Mouse (Mus musculus) stomach, embryonic 14.5 days (tissue): ENCODE measurements around the gene Rsbn1l. TPM values are rescaled to one million over a fixed set of nuclear protein-coding genes. Genes with fewer than 3 reads are reported as not detected.

Experiments
- ATAC-seq: fragments of 200-750 bp; cut with Nextera tagmentation; 2 replicates; pipeline ENCODE4 v1.8.0; 2017; ENCODE audit warnings: low read depth, moderate TSS enrichment; ENCODE audit not compliant: insufficient number of reproducible peaks, insufficient read depth, low FRiP score
- H3K27ac ChIP-seq: fragments of 300-500 bp; sonication (generic); 2 replicates; pipeline ENCODE4 v1.5.1; 2014; ENCODE audit warnings: mild to moderate bottlenecking, low read length, moderate library complexity, mixed read lengths
- H3K27me3 ChIP-seq: fragments of 300-500 bp; sonication (generic); 2 replicates; pipeline ENCODE4 v1.6.1; 2014; ENCODE audit warnings: low read length, control low read depth, mixed read lengths; ENCODE audit not compliant: control insufficient read depth, insufficient read depth
- H3K36me3 ChIP-seq: fragments of 300-500 bp; sonication (generic); 2 replicates; pipeline ENCODE4 v1.6.1; 2014; ENCODE audit warnings: mild to moderate bottlenecking, control low read depth, low read length, moderate library complexity, mixed read lengths; ENCODE audit not compliant: control insufficient read depth, insufficient read depth
- H3K4me1 ChIP-seq: fragments of 300-500 bp; sonication (generic); 2 replicates; pipeline ENCODE4 v1.6.1; 2014; ENCODE audit warnings: low read length, control low read depth, mixed read lengths; ENCODE audit not compliant: control insufficient read depth, insufficient read depth
- H3K4me2 ChIP-seq: fragments of 300-500 bp; sonication (generic); replicated peaks from 2 replicates; pipeline ENCODE4 v1.6.1; 2014; ENCODE audit warnings: low read depth, low read length, control low read depth
- H3K4me3 ChIP-seq: fragments of 300-500 bp; sonication (generic); 2 replicates; pipeline ENCODE4 v1.5.1; 2014; ENCODE audit warnings: low read depth, low read length, control low read depth
- H3K9ac ChIP-seq: fragments of 300-500 bp; sonication (generic); replicated peaks from 2 replicates; pipeline ENCODE4 v1.6.1; 2014; ENCODE audit warnings: low read depth, mild to moderate bottlenecking, control low read depth, low read length, moderate library complexity, mixed read lengths
- H3K9me3 ChIP-seq: fragments of 300-500 bp; sonication (generic); 2 replicates; pipeline ENCODE4 v1.6.1; 2016; ENCODE audit warnings: low read depth, low read length, control low read depth; ENCODE audit not compliant: control insufficient read depth
- WGBS: fragments of 180-500 bp; shearing (Covaris S2); extraction: QIAGEN DNeasy Blood & Tissue Kit; methylation state at CpG from one replicate; pipeline ENCODE4 v1.1.7; 2014; 5-methylcytosine and 5-hydroxymethylcytosine counted together
- polyA plus RNA-seq: library from polyadenylated mRNA; unstranded; fragments of >200 nt; fragmentation: Nextera tagmentation; extraction: Ambion mirVana; gene quantifications from 2 replicates; pipeline ENCODE4 v1.2.1, GENCODE M21; 2014

Gene Rsbn1l
- polyA plus RNA-seq, 1 experiment from 2014 or later, result 11.0 TPM

DNA sequence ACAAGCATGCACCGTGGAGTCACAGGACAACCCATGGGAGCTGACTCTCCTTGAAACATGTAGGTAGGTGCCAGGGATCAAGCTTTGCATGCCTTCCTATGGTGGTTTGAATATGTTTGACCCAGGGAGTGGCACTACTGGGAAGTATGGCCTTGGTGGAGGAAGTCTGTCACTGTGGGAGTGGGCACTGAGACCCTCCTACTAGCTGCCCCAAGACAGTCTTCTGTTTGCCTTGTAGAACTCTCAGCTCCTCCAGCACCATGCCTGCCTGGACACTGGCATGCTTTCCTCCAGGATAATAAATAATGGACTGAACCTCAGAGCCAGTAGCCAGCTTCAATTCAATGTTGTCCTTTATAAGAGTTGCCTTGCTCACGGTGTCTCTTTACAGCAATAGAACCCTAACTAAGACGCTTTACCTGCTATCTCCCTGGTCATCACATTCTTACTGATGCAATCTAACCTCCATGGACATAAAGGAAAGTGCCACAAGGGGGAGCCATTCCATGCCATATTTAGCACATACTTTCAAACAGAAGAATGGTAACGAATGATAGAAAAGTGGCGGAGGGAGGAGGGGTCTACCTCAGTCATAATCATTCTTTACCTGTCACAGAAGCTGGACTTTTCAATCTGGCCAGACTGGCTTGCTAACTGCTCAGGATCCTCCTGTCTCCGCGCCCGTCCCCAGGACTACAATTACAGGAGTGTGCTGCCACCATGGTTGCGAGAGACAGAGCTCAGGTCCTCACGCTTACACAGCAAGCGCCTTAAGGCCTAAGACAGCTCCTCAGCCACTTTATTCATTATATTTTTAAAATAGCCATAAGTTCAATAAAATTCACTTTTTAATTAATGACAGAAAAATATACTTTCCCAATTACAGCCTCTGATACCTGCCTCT is 42.6 kb downstream of the Rsbn1l start:
- H3K36me3 ChIP-seq, result no peaks in the 10 kb centered on the region
- H3K27me3 ChIP-seq, result no peaks in the 10 kb centered on the region
- no peaks in the 10 kb centered on the region for H3K9me3 ChIP-seq
- no peak overlapping the region for H3K4me3 ChIP-seq
- H3K27ac ChIP-seq, result no peak overlapping the region
- no peaks in the 10 kb centered on the region for H3K4me1 ChIP-seq
- no peak overlapping the region for H3K4me2 ChIP-seq
- H3K9ac ChIP-seq, result no peak overlapping the region
- 71% methylated on average over 11 of the region's 11 CpGs for WGBS
- peak; percentile 14; the same call in 1 of the 2 replicates for ATAC-seq

DNA sequence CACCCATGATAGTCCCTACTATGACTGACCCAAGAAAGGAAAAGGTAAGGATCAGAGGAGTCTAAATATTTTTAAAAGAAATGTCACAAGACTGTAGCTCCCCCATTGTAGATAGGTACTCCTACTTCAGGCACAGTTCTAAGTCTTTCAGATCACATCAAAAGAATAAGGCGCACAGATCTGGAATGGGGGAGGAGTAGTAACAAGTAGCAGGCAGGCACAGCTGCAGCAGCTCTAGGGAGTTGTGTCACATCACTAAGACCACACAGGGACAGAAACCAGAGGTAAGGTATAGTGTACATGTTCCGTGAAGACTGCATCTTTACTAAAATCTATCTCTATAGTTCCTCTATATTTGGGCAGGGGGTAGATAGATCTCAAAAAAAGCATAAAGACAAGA is 44.5 kb downstream of the Rsbn1l start:
- no peaks in the 10 kb centered on the region for H3K4me1 ChIP-seq

DNA sequence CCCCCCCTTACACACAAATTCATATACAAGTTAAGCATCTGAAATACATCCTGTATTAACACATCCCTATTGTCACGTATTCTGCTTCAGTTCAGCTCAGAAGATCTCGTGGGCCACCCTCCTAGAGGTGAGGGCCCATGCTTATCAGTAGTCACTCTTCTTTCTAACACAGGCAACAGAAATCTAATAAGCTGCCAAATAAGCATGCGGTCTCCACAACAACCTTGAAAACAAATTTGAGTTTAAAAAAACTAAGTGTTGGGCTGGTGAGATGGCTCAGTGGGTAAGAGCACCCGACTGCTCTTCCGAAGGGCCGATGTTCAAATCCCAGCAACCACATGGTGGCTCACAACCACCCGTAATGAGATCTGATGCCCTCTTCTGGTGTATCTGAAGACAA is 50.0 kb downstream of the Rsbn1l start:
- H3K4me2 ChIP-seq, result no peak overlapping the region
- no peak overlapping the region for H3K27ac ChIP-seq
- H3K27me3 ChIP-seq, result no peaks in the 10 kb centered on the region
- H3K4me3 ChIP-seq, result no peak overlapping the region
- H3K4me1 ChIP-seq, result no peaks in the 10 kb centered on the region
- H3K36me3 ChIP-seq, result peaks cover 16% of the 10 kb centered on the region
- no peak overlapping the region for H3K9ac ChIP-seq
- H3K9me3 ChIP-seq, result no peaks in the 10 kb centered on the region
- no peak for ATAC-seq
- WGBS, result 93% methylated on average over 7 of the region's 7 CpGs

More for the DNA sequence above, 44.5 kb downstream of the Rsbn1l start:
- no peaks in the 10 kb centered on the region for H3K27me3 ChIP-seq
- ATAC-seq, result no peak
- no peak overlapping the region for H3K9ac ChIP-seq
- no peak overlapping the region for H3K4me3 ChIP-seq
- 72% methylated on average over 2 of the region's 2 CpGs for WGBS
- no peak overlapping the region for H3K27ac ChIP-seq
- H3K36me3 ChIP-seq, result peaks cover 4% of the 10 kb centered on the region
- H3K4me2 ChIP-seq, result no peak overlapping the region
- no peaks in the 10 kb centered on the region for H3K9me3 ChIP-seq

DNA sequence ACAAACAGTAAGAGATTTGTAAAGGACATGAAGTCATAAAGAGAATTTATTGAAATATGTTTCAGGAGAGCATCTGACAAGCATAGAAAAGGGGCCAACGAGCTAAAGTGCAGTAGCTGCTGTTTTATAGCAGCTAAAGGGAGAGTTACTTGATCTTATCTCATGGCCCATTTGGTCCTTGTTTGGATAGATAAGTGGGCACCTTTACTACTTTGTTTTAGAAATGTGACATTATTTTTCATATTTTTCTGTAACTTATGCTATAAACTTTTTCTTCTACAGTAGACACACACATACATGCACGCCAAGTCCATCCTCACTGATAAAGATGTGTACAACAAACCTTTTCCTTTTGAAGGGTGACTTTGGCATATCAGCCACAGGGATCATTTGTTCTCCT is 50.8 kb downstream of the Rsbn1l start:
- no peak overlapping the region for H3K27ac ChIP-seq
- H3K4me1 ChIP-seq, result no peaks in the 10 kb centered on the region
- no peaks in the 10 kb centered on the region for H3K9me3 ChIP-seq
- H3K4me2 ChIP-seq, result no peak overlapping the region
- H3K4me3 ChIP-seq, result no peak overlapping the region
- ATAC-seq, result no peak
- WGBS, result 84% methylated on average over 2 of the region's 2 CpGs
- peaks cover 16% of the 10 kb centered on the region for H3K36me3 ChIP-seq
- H3K27me3 ChIP-seq, result no peaks in the 10 kb centered on the region
- no peak overlapping the region for H3K9ac ChIP-seq

DNA sequence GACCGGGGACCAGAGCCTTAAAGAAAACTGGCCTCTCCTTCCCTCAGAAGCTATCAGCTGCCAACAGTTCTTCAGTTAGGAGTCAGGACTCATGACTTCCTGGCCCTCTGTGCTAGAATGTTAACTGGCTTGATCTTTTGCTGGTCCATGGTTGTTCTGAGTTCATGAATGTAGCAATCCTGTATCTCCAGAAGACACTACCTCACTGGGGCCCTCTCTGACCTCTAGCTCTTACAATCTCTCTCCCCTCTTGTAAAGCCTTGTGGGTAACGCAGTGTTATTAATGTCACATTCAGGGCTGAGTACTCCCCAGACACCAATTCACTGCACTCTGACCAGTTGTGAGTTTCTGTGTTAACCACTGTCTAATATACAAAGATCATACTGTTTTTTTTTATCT is 51.6 kb downstream of the Rsbn1l start:
- WGBS, result 90% methylated on average over 2 of the region's 2 CpGs
- ATAC-seq, result no peak

DNA sequence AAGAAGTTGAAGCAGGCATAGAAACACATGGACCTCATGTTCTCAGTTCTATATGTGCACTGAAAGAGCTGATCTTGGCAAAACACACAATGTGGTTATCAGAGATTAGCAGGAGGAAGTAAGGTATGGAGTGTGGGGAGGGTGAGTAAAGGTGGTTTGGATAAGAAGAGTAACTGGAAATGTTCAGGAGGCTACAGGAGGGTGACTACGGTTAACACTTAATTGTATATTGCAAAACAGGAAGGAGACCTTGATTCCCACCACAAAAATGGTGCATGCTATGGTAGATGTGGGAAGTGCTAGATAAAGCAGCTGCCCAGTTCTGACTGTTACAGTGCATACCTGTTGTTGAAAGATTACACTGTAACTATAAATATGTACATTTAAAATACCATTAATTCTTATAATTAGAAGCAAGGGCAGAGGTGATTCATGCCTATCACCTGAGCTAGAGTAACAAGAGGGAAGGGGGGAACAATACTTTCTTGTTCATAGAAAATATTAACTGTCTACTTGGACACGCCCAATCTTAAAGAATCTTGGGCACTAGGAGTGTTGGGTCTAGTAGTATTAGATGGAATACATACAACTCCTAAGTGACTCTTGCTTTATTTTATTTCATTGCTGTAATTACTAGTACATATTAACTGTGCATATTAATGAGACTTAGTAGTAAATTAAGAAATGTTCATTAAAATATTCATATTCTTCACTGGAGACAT is 58.6 kb downstream of the Rsbn1l start:
- Histone ChIP-seq H3K9ac (no peak overlapping the region), H3K4me3 (no peak overlapping the region), H3K27ac (no peak overlapping the region), H3K9me3 (no peaks in the 10 kb centered on the region), H3K27me3 (no peaks in the 10 kb centered on the region), H3K4me1 (no peaks in the 10 kb centered on the region), H3K36me3 (peaks cover 13% of the 10 kb centered on the region; the same call in 1 of the 2 replicates), H3K4me2 (no peak overlapping the region)
- 87% methylated on average over 2 of the region's 2 CpGs for WGBS
- peak; percentile 49; the same call in 1 of the 2 replicates for ATAC-seq

More for the DNA sequence above, 51.6 kb downstream of the Rsbn1l start:
- H3K4me3 ChIP-seq, result no peak overlapping the region
- H3K27ac ChIP-seq, result no peak overlapping the region
- no peaks in the 10 kb centered on the region for H3K9me3 ChIP-seq
- H3K27me3 ChIP-seq, result no peaks in the 10 kb centered on the region
- H3K4me2 ChIP-seq, result no peak overlapping the region
- no peak overlapping the region for H3K9ac ChIP-seq
- H3K36me3 ChIP-seq, result peaks cover 16% of the 10 kb centered on the region
- no peaks in the 10 kb centered on the region for H3K4me1 ChIP-seq

DNA sequence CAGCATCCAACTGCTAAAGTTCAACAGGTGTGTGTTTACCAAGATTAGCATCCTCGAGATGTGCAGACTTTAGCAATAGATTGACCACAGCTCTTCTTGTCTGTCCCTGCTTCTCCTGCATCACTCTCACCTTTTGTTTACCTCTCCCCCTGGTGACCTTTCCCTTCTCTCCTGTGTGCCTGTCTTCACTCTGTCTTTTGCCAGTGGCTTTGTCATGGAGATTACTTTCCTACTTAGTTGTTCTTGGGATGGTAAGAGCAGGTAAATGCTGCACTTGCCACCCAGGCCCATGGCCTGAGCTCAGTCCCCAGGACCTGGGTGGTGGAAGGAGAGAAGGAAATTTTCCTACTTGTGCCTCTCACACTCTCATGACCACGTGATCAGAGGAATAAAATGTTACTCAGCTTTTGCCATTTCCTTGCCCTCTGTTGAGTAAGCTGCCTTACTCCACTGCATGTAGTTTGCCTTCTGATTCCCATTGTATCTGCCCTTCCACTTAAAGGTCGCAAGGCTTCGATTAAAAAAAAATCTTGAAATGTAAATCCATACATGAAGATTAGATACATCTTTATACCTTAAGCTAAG is 72.1 kb downstream of the Rsbn1l start:
- Histone ChIP-seq H3K27ac (no peak overlapping the region), H3K36me3 (peaks cover 2% of the 10 kb centered on the region; the same call in 1 of the 2 replicates), H3K4me3 (peak overlapping the region; percentile 46; the same call in 1 of the 2 replicates), H3K4me1 (peaks cover 15% of the 10 kb centered on the region), H3K9me3 (no peaks in the 10 kb centered on the region), H3K27me3 (no peaks in the 10 kb centered on the region), H3K9ac (no peak overlapping the region), H3K4me2 (peak overlapping the region; percentile 66)
- WGBS, result 62% methylated on average over 4 of the region's 4 CpGs
- ATAC-seq, result no peak
